Mouse (Mus musculus) myocyte (in vitro differentiated cells): ENCODE data around the gene Sdk2. TPM values are rescaled to one million over a fixed set of nuclear protein-coding genes. Genes with fewer than 3 reads are reported as not detected.

Experiments used
- H3K27me3 ChIP-seq: one replicate; pipeline ENCODE4 v1.6.1; 2011; ENCODE audit not compliant: control insufficient read depth, insufficient read depth, insufficient read length
- H3K36me3 ChIP-seq: one replicate; pipeline ENCODE4 v1.6.1; 2011; ENCODE audit not compliant: control insufficient read depth, insufficient read depth
- H3K4me2 ChIP-seq: one replicate; pipeline ENCODE4 v1.6.1; 2011; ENCODE audit warnings: low read depth, control low read depth
- H3K4me3 ChIP-seq: one replicate; pipeline ENCODE4 v1.5.1; 2011; ENCODE audit warnings: mild to moderate bottlenecking, control low read depth, moderate library complexity
- H3K79me2 ChIP-seq: one replicate; pipeline ENCODE4 v1.6.1; 2011; ENCODE audit not compliant: control insufficient read depth, insufficient read depth
- H3ac ChIP-seq: one replicate; pipeline ENCODE4 v1.6.1; 2011; ENCODE audit not compliant: control insufficient read depth, insufficient read length
- CEBPB ChIP-seq: IDR thresholded peaks from 2 replicates; pipeline ENCODE4 v1.6.1; 2011; ENCODE audit warnings: mild to moderate bottlenecking, moderate library complexity; ENCODE audit not compliant: poor library complexity, insufficient read depth, severe bottlenecking
- E2F4 ChIP-seq: IDR thresholded peaks from one replicate; pipeline ENCODE4 v1.6.1; 2011; ENCODE audit warnings: mild to moderate bottlenecking, control low read depth, moderate library complexity; ENCODE audit not compliant: insufficient read depth
- MAX ChIP-seq: IDR thresholded peaks from one replicate; pipeline ENCODE4 v1.6.1; 2011; ENCODE audit warnings: low read depth, mild to moderate bottlenecking, control low read depth
- MYOD1 ChIP-seq, 3 experiments: IDR thresholded peaks; one replicate each; pipeline ENCODE4 v1.6.1; 2011; ENCODE audit warnings: control low read depth in 2 of 3, low read depth in 2 of 3, mild to moderate bottlenecking in 2 of 3, moderate library complexity in 1 of 3; ENCODE audit not compliant: insufficient read length in 2 of 3, control insufficient read depth in 1 of 3
- MYOG ChIP-seq, 3 experiments: IDR thresholded peaks; one replicate each; pipeline ENCODE4 v1.6.1; 2011; ENCODE audit warnings: control low read depth in 2 of 3, low read depth in 2 of 3, mild to moderate bottlenecking in 2 of 3; ENCODE audit not compliant: insufficient read length in 2 of 3, control insufficient read depth in 1 of 3, insufficient read depth in 1 of 3
- POLR2A ChIP-seq: IDR thresholded peaks from one replicate; pipeline ENCODE4 v1.6.1; 2011; ENCODE audit warnings: low read depth, mild to moderate bottlenecking, control low read depth, moderate library complexity; ENCODE audit not compliant: insufficient read length
- POLR2AphosphoS2 ChIP-seq: IDR thresholded peaks from one replicate; pipeline ENCODE4 v1.6.1; 2011; ENCODE audit warnings: low read depth, control low read depth; ENCODE audit not compliant: insufficient read length
- REST ChIP-seq: IDR thresholded peaks from one replicate; pipeline ENCODE4 v1.6.1; 2011; ENCODE audit warnings: mild to moderate bottlenecking, control low read depth, moderate library complexity; ENCODE audit not compliant: insufficient read depth, insufficient read length
- SRF ChIP-seq: IDR thresholded peaks from one replicate; pipeline ENCODE4 v1.6.1; 2011; ENCODE audit warnings: low read depth; ENCODE audit not compliant: control insufficient read depth, insufficient read length
- TCF12 ChIP-seq: IDR thresholded peaks from one replicate; pipeline ENCODE4 v1.6.1; 2011; ENCODE audit warnings: mild to moderate bottlenecking, control low read depth; ENCODE audit not compliant: poor library complexity, insufficient read depth, severe bottlenecking
- TCF3 ChIP-seq: IDR thresholded peaks from one replicate; pipeline ENCODE4 v1.6.1; 2011; ENCODE audit warnings: low read depth, control low read depth; ENCODE audit not compliant: insufficient read length
- USF1 ChIP-seq: IDR thresholded peaks from one replicate; pipeline ENCODE4 v1.6.1; 2011; ENCODE audit warnings: low read depth, mild to moderate bottlenecking, control low read depth, moderate library complexity
- polyA plus RNA-seq: library from polyadenylated mRNA; unstranded; fragments of >200 nt; fragmentation: generic; extraction: Trizol; gene quantifications from one replicate; pipeline ENCODE4 v1.2.1, GENCODE M21; 2012; ENCODE audit warnings: missing spikeins

Gene Sdk2
- polyA plus RNA-seq, 1 experiment = 0.06 TPM

DNA sequence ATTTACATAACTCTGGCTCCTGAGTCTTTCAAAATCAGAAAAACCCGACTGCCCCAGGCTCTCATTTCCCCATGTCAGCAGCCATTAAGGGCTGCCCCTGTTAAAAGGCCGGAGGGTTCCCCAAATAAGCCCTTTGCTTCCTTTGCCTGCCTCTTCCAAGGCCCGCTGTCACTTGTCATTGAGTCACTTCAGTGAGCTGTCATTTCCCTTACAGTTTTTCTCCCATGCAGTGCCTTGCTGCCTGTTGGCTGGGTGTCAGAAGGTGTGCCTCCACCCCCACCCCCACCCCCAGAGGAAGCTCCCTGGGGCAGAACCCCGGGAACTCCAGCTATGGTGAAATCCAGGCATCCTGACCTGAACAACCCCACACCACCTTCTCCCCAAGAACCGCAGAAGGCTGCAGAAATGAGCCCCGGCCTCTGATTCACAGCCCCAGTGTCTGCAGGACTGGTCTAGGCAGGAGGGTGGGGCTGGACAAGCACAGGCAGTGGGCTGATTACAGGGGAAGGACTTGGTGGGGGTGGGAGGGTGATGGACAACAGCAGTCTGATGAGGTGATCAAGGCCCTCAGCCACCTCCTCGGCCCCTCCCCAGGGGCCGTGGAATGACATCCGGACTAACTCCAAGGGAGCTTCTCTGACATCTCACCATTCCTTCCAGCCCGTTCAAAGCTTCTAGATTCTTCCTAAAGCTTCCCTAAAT, 300.4 kb downstream of the Sdk2 start:
- Histone ChIP-seq H3ac (no peak overlapping the region), H3K4me3 (no peak overlapping the region), H3K4me2 (no peak overlapping the region), H3K27me3 (no peaks in the 10 kb centered on the region), H3K36me3 (no peaks in the 10 kb centered on the region), H3K79me2 (no peaks in the 10 kb centered on the region)
- no peak for TF ChIP-seq MAX
- TF ChIP-seq MYOG (IDR thresholded peaks at IDR 0.05; ENCODE audit: control insufficient read depth in 1 of 3, insufficient read depth in 1 of 3, insufficient read length in 2 of 3, low read depth in 2 of 3) = no peak
- no peak for TF ChIP-seq MYOD1 (IDR thresholded peaks at IDR 0.05; ENCODE audit: control insufficient read depth in 1 of 3, insufficient read length in 2 of 3, low read depth in 2 of 3)
- no peak for TF ChIP-seq TCF3
- TF ChIP-seq REST = no peak
- TF ChIP-seq POLR2A = no peak
- TF ChIP-seq E2F4 = no peak
- TF ChIP-seq CEBPB = no peak
- no peak for TF ChIP-seq USF1
- TF ChIP-seq SRF = no peak
- no peak for TF ChIP-seq POLR2AphosphoS2
- no peak for TF ChIP-seq TCF12

DNA sequence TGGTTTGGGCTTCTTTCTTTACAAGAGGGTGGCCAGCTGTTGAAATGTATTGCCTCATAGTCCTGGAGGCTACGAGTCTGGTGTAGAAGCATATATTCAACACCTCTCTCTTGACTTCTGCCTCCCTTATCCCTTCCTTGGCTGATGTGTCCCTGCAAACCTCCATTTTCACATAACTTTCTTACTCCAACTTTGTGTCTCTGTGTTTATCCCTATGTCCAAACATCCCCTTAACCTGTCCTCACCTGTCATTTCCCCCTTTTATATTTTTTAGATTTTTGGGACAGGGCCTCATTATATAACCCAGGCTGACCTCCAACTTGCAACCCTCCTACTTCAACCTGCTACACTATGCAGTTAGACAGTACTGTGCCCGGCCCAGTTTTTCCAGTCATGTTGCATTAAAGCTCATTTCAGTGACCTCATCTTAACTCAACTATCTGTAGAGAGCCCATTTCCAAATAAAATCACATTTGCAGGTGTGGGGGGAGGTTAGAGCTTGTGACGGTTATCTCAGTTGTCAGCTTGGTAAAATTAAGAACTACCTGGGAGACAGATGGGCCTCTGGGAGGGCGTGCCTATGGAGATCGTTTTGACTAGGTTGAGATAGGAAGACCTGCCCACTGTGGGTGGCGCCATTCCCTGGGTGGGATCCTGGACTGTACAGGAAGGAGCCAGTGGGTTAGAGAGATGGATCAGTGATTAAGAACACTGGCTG, 302.6 kb downstream of the Sdk2 start:
- Histone ChIP-seq H3K27me3 (no peaks in the 10 kb centered on the region), H3K36me3 (no peaks in the 10 kb centered on the region), H3ac (no peak overlapping the region), H3K4me2 (no peak overlapping the region), H3K79me2 (no peaks in the 10 kb centered on the region), H3K4me3 (no peak overlapping the region)
- no peak for TF ChIP-seq MAX
- no peak for TF ChIP-seq TCF12
- no peak for TF ChIP-seq USF1
- no peak for TF ChIP-seq POLR2A
- TF ChIP-seq E2F4 = no peak
- TF ChIP-seq REST = no peak
- TF ChIP-seq CEBPB = no peak
- no peak for TF ChIP-seq SRF
- TF ChIP-seq MYOD1 (IDR thresholded peaks at IDR 0.05; ENCODE audit: control insufficient read depth in 1 of 3, insufficient read length in 2 of 3, low read depth in 2 of 3) = no peak
- TF ChIP-seq MYOG (IDR thresholded peaks at IDR 0.05; ENCODE audit: control insufficient read depth in 1 of 3, insufficient read depth in 1 of 3, insufficient read length in 2 of 3, low read depth in 2 of 3) = no peak
- TF ChIP-seq TCF3 = no peak
- TF ChIP-seq POLR2AphosphoS2 = no peak

DNA sequence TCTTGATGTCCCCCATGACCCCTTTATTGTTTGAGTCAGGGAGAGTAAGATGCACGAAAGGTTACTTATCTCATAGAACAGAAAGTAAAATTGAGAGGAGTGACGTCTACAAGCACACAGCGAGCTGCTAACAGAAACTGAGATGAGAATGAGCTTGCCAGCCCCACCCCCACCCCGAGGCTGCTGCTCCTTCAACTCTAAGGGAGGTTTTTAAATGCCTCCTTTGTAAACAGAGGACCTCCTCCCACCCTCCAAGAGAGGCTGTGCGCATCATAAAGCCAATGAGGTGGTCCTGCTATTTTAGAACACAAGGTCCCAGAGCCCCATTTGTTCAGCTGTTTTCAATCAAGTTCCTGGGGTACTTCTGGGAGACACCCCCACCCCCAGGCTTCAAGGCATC, 303.4 kb downstream of the Sdk2 start:
- H3K4me2 ChIP-seq = no peak overlapping the region

DNA sequence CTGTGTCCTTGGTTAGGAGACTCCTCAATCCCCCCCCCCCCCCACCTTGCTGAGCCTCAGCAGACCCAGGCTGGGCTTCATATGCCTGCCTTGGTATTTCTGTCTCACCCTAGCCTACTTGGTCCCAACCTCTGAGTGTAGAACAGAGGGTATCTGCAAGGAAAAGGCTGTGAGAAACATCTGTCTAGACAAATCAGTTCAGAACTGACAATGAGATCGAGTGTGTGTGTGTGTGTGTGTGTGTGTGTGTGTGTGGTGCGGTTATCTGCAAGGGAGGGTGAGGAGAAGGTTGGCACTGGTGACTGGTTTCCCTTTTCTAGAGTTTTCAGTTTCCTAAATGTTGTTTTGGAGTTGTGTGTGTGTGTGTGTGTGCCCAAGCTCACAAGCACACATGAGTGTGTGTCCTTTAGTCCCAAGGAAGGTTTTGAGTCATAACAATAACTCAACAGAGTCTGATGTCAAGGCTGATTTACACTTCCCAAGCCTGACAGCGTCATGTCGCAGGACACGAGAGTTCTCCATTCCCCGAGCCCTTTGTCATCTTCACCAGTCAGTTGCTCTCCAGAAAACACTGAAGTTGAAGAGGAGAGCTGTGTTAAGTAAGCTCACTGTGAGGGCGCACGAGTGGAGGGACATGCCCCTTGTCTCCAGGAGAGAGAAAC, 304.6 kb downstream of the Sdk2 start:
- TF ChIP-seq MYOD1 (IDR thresholded peaks at IDR 0.05; ENCODE audit: control insufficient read depth in 1 of 3, insufficient read length in 2 of 3, low read depth in 2 of 3) = no peak
- no peak for TF ChIP-seq POLR2A
- TF ChIP-seq USF1 = no peak
- no peak for TF ChIP-seq SRF
- no peak for TF ChIP-seq MYOG (IDR thresholded peaks at IDR 0.05; ENCODE audit: control insufficient read depth in 1 of 3, insufficient read depth in 1 of 3, insufficient read length in 2 of 3, low read depth in 2 of 3)
- no peak for TF ChIP-seq POLR2AphosphoS2
- Histone ChIP-seq H3K27me3 (no peaks in the 10 kb centered on the region), H3K36me3 (no peaks in the 10 kb centered on the region), H3ac (no peak overlapping the region), H3K4me2 (no peak overlapping the region), H3K79me2 (no peaks in the 10 kb centered on the region), H3K4me3 (no peak overlapping the region)

More for the DNA sequence above, 303.4 kb downstream of the Sdk2 start:
- H3K79me2 ChIP-seq = no peaks in the 10 kb centered on the region
- no peaks in the 10 kb centered on the region for H3K36me3 ChIP-seq
- TF ChIP-seq TCF12 (no peak), SRF (no peak), CEBPB (no peak), MAX (no peak), USF1 (no peak)
- H3K4me3 ChIP-seq = no peak overlapping the region
- H3K27me3 ChIP-seq = no peaks in the 10 kb centered on the region
- H3ac ChIP-seq = no peak overlapping the region
